Mouse (Mus musculus) erythroblast, embryonic 14.5 days (primary cell): ENCODE data around the gene Vwf.

Source experiments
- GATA1 ChIP-seq: IDR thresholded peaks from 2 replicates; pipeline ENCODE4 v1.6.1; 2012; ENCODE audit warnings: low read length, inconsistent platforms, mixed read lengths
- TAL1 ChIP-seq: IDR thresholded peaks from 3 replicates; pipeline ENCODE4 v1.6.1; 2012; ENCODE audit warnings: low read length, inconsistent platforms, mixed read lengths

DNA sequence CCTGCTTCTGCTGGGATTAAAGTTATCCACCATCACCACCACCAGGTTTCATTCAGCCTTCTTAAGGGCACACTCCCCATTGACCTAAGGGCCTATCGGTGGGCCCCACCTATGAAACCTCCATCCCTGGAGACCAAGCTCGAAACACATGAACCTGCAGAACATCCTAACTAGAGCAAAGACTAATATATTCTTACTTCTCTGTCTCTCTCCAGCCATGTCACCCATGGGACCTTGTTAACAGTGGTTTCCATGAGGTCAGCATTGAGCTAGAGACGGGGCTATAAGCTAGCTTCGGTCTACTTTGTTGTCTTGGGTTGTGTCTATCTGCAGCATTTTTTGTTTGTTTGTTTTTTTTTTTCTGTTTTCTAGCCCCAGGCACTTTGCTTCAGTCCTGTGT, 40.1 kb upstream of the Vwf start:
- TF ChIP-seq TAL1 (no peak), GATA1 (no peak)
